Mouse (Mus musculus) liver, adult 2 months (tissue): Measurements from ENCODE around the gene Lama1. TPM values are rescaled to one million over a fixed set of nuclear protein-coding genes. Genes with fewer than 3 reads are reported as not detected.
A peak's percentile ranks its signal among the peaks of the same experiment; 100 is the strongest.

Source experiments
- DNase-seq: peaks from one replicate; pipeline ENCODE4 v3.0.0-alpha.2; 2011; ENCODE audit warnings: low read depth, low spot score; ENCODE audit errors: extremely low read depth
- H3K27ac ChIP-seq: fragments of 200-500 bp; replicated peaks from 2 replicates; pipeline ENCODE4 v1.5.1; 2012; ENCODE audit warnings: low read depth, mild to moderate bottlenecking, control low read depth, inconsistent platforms, low read length; ENCODE audit not compliant: insufficient read depth
- H3K27me3 ChIP-seq: fragments of 200-500 bp; 2 replicates; pipeline ENCODE4 v1.6.1; 2012; ENCODE audit warnings: mild to moderate bottlenecking, moderate library complexity, low read length, inconsistent platforms; ENCODE audit not compliant: control insufficient read depth, insufficient read depth
- H3K36me3 ChIP-seq: fragments of 200-500 bp; 2 replicates; pipeline ENCODE4 v1.6.1; 2012; ENCODE audit warnings: low read length, inconsistent platforms; ENCODE audit not compliant: control insufficient read depth, insufficient read depth
- H3K4me1 ChIP-seq: fragments of 200-500 bp; 2 replicates; pipeline ENCODE4 v1.6.1; 2011; ENCODE audit warnings: low read length; ENCODE audit not compliant: control insufficient read depth, insufficient read depth
- H3K4me3 ChIP-seq: fragments of 200-500 bp; 2 replicates; pipeline ENCODE4 v1.5.1; 2011; ENCODE audit warnings: low read depth, mild to moderate bottlenecking, control low read depth, low read length, moderate library complexity; ENCODE audit not compliant: insufficient read depth
- H3K79me2 ChIP-seq: fragments of 200-500 bp; 2 replicates; pipeline ENCODE4 v1.6.1; 2012; ENCODE audit warnings: inconsistent platforms, mild to moderate bottlenecking, low read length, moderate library complexity; ENCODE audit not compliant: control insufficient read depth, insufficient read depth
- H3K9ac ChIP-seq: fragments of 200-500 bp; 2 replicates; pipeline ENCODE4 v1.6.1; 2012; ENCODE audit warnings: low read depth, mild to moderate bottlenecking, control low read depth, inconsistent platforms, low read length
- CTCF ChIP-seq: fragments of 200-500 bp; IDR thresholded peaks from 2 replicates; pipeline ENCODE4 v1.5.1; 2011; ENCODE audit warnings: low read depth, low read length, control low read depth
- POLR2A ChIP-seq: fragments of 200-500 bp; IDR thresholded peaks from 2 replicates; pipeline ENCODE4 v1.6.1; 2011; ENCODE audit warnings: low read length, control low read depth; ENCODE audit not compliant: insufficient read depth; ENCODE audit errors: extremely low read depth
- WGBS: fragments of 180-500 bp; shearing (Covaris S2); methylation state at CpG from one replicate; pipeline ENCODE4 v1.1.7; 2018; 5-methylcytosine and 5-hydroxymethylcytosine counted together
- polyA plus RNA-seq: library from polyadenylated mRNA; depleted of rRNA; stranded (reverse); fragments of >200 nt; gene quantifications from 2 replicates; pipeline ENCODE4 v1.2.3, GENCODE M21; 2012
- total RNA-seq: library from RNA; depleted of rRNA; stranded (reverse); fragments of >200 nt; gene quantifications from 2 replicates; pipeline ENCODE4 v1.2.3, GENCODE M21; 2014

Lama1 gene
- total and polyA plus RNA-seq, 2 experiments: 2.8 to 5.6 TPM

- Histone ChIP-seq H3K9ac (no peak overlapping the region), H3K4me3 (no peak overlapping the region), H3K27me3 (peaks cover 2% of the 10 kb centered on the region; the same call in 1 of the 2 replicates), H3K79me2 (no peaks in the 10 kb centered on the region), H3K4me1 (no peaks in the 10 kb centered on the region), H3K27ac (no peak overlapping the region), H3K36me3 (no peaks in the 10 kb centered on the region)
- TF ChIP-seq POLR2A (no peak), CTCF (no peak)
- no peak for DNase-seq
- WGBS: 74% methylated on average over 6 of the region's 6 CpGs
These were observed 16.0 kb upstream of the Lama1 start for GRCm38 (mm10) chr17:67681084-67681483.

GRCm38 (mm10) chr17:67685022-67685743, 11.9 kb upstream of the Lama1 start:
- Histone ChIP-seq H3K36me3 (no peaks in the 10 kb centered on the region), H3K27me3 (peaks cover 3% of the 10 kb centered on the region; the same call in 1 of the 2 replicates), H3K27ac (no peak overlapping the region), H3K4me1 (no peaks in the 10 kb centered on the region), H3K9ac (no peak overlapping the region), H3K79me2 (no peaks in the 10 kb centered on the region), H3K4me3 (no peak overlapping the region)
- no peak for TF ChIP-seq CTCF
- no peak for TF ChIP-seq POLR2A
- 32% methylated on average over 14 of the region's 14 CpGs for WGBS
- no peak for DNase-seq

GRCm38 (mm10) chr17:67687505-67687904, 9.6 kb upstream of the Lama1 start:
- H3K4me1 ChIP-seq: no peaks in the 10 kb centered on the region
- 89% methylated on average over 6 of the region's 6 CpGs for WGBS
- H3K4me3 ChIP-seq: no peak overlapping the region
- no peak overlapping the region for H3K9ac ChIP-seq
- H3K27ac ChIP-seq: no peak overlapping the region
- peaks cover 3% of the 10 kb centered on the region; the same call in 1 of the 2 replicates for H3K27me3 ChIP-seq
- TF ChIP-seq CTCF (no peak), POLR2A (no peak)
- no peak for DNase-seq
- H3K79me2 ChIP-seq: no peaks in the 10 kb centered on the region
- H3K36me3 ChIP-seq: no peaks in the 10 kb centered on the region

- H3K79me2 ChIP-seq: no peaks in the 10 kb centered on the region
- 51% methylated on average over 4 of the region's 4 CpGs for WGBS
- H3K9ac ChIP-seq: no peak overlapping the region
- no peak for TF ChIP-seq POLR2A
- TF ChIP-seq CTCF: no peak
- peaks cover 3% of the 10 kb centered on the region; the same call in 1 of the 2 replicates for H3K27me3 ChIP-seq
- DNase-seq: no peak
- no peak overlapping the region for H3K27ac ChIP-seq
- H3K36me3 ChIP-seq: no peaks in the 10 kb centered on the region
- no peaks in the 10 kb centered on the region for H3K4me1 ChIP-seq
- no peak overlapping the region for H3K4me3 ChIP-seq
These were observed 6.4 kb upstream of the Lama1 start for GRCm38 (mm10) chr17:67690689-67691088.

- 44% methylated on average over 2 of the region's 2 CpGs for whole genome bisulfite sequencing
- Histone ChIP-seq H3K79me2 (no peaks in the 10 kb centered on the region), H3K4me3 (no peak overlapping the region), H3K36me3 (no peaks in the 10 kb centered on the region), H3K4me1 (peaks cover 2% of the 10 kb centered on the region; the same call in 1 of the 2 replicates), H3K27ac (no peak overlapping the region), H3K9ac (no peak overlapping the region), H3K27me3 (no peaks in the 10 kb centered on the region; the same call in 1 of the 2 replicates)
- no peak for TF ChIP-seq CTCF
- TF ChIP-seq POLR2A: no peak
- peak; percentile 12 for DNase-seq
These were observed 4.4 kb upstream of the Lama1 start for GRCm38 (mm10) chr17:67692651-67693050.

GRCm38 (mm10) chr17:67693861-67694260, 3.2 kb upstream of the Lama1 start:
- Histone ChIP-seq H3K4me1 (peaks cover 2% of the 10 kb centered on the region; the same call in 1 of the 2 replicates), H3K27me3 (no peaks in the 10 kb centered on the region; the same call in 1 of the 2 replicates), H3K79me2 (no peaks in the 10 kb centered on the region), H3K9ac (no peak overlapping the region), H3K27ac (no peak overlapping the region), H3K36me3 (no peaks in the 10 kb centered on the region), H3K4me3 (no peak overlapping the region)
- no peak for DNase-seq
- TF ChIP-seq CTCF (no peak), POLR2A (no peak)
- 59% methylated on average over 3 of the region's 3 CpGs for WGBS
